Mouse (Mus musculus): ENCODE results near the gene Edrf1. TPM values are rescaled to one million over a fixed set of nuclear protein-coding genes. Genes with fewer than 3 reads are reported as not detected.

Edrf1 gene
- total and polyA plus RNA-seq, 3 experiments = 6.2 to 61.4 (median 36.3) TPM

GRCm38 (mm10) chr7:133620721-133621120, 16.6 kb upstream of the Edrf1 start:
- ATAC-seq (ENCODE audit: extremely low read depth, insufficient number of reproducible peaks, low FRiP score, poor library complexity, severe bottlenecking) (no peak), DNase-seq (ENCODE audit: low spot score) (no peak)
- H3K4me3 ChIP-seq (ENCODE audit: low read depth, low read length) = no peak overlapping the region
- no peaks in the 10 kb centered on the region for H3K4me1 ChIP-seq (ENCODE audit: insufficient read depth, low read depth, low read length)
- TF ChIP-seq GATA2 (IDR thresholded peaks at IDR 0.05; ENCODE audit: borderline replicate concordance, low read depth, low read length) = no peak
- no peak for TF ChIP-seq GATA1 (IDR thresholded peaks at IDR 0.05; ENCODE audit: borderline replicate concordance, low read length)
- no peaks in the 10 kb centered on the region for H3K36me3 ChIP-seq (replicated peaks)
- no peaks in the 10 kb centered on the region for H3K9me3 ChIP-seq (replicated peaks)
- H3K27me3 ChIP-seq (ENCODE audit: insufficient read depth, low read length) = peaks cover 22% of the 10 kb centered on the region

DNA sequence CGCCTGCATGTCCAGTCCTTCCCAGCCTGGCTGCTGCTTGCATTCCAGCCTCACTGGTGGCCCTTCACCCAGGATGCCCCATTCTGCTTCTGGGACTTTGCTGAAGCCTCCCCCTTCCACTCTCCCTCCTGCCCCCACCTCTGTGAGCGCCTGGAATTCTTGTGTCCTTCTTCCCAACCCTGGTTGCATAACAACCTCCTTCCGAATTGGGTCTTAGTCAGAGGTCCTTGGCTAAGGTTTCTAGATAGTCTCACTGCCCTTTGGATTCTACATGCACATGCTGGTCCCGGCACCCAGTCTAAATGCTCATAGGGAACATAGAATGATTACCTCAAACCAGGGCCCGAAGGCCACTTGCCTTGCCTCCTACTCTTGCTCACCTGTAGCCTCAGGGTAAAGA, 14.1 kb upstream of the Edrf1 start:
- Histone ChIP-seq H3K4me3 (ENCODE audit: low read depth, low read length) (no peak overlapping the region), H3K27me3 (ENCODE audit: insufficient read depth, low read length) (peaks cover 18% of the 10 kb centered on the region), H3K4me1 (ENCODE audit: insufficient read depth, low read depth, low read length) (no peaks in the 10 kb centered on the region), H3K9me3 (replicated peaks) (no peaks in the 10 kb centered on the region), H3K36me3 (replicated peaks) (no peaks in the 10 kb centered on the region)
- DNase-seq (ENCODE audit: low spot score) = no peak
- no peak for ATAC-seq (ENCODE audit: extremely low read depth, insufficient number of reproducible peaks, low FRiP score, poor library complexity, severe bottlenecking)
- TF ChIP-seq GATA1 (IDR thresholded peaks at IDR 0.05; ENCODE audit: borderline replicate concordance, low read length) = no peak
- TF ChIP-seq POLR2AphosphoS5 (IDR thresholded peaks at IDR 0.05; ENCODE audit: insufficient replicate concordance, low read depth, low read length) = no peak
- no peak for TF ChIP-seq CTCF (IDR thresholded peaks at IDR 0.05; ENCODE audit: low read depth, low read length)
- TF ChIP-seq GATA2 (IDR thresholded peaks at IDR 0.05; ENCODE audit: borderline replicate concordance, low read depth, low read length) = no peak
- TF ChIP-seq TAL1 (conservative IDR thresholded peaks at IDR 0.05; ENCODE audit: low read depth, low read length) = no peak

- Histone ChIP-seq H3K4me3 (ENCODE audit: low read depth, low read length) (no peak overlapping the region), H3K36me3 (replicated peaks) (no peaks in the 10 kb centered on the region), H3K27me3 (ENCODE audit: insufficient read depth, low read length) (peaks cover 13% of the 10 kb centered on the region), H3K4me1 (ENCODE audit: insufficient read depth, low read depth, low read length) (no peaks in the 10 kb centered on the region), H3K9me3 (replicated peaks) (no peaks in the 10 kb centered on the region)
- DNase-seq (ENCODE audit: low spot score) (no peak), ATAC-seq (ENCODE audit: extremely low read depth, insufficient number of reproducible peaks, low FRiP score, poor library complexity, severe bottlenecking) (no peak)
- TF ChIP-seq GATA1 (IDR thresholded peaks at IDR 0.05; ENCODE audit: borderline replicate concordance, low read length) (no peak), CTCF (IDR thresholded peaks at IDR 0.05; ENCODE audit: low read depth, low read length) (no peak), TAL1 (conservative IDR thresholded peaks at IDR 0.05; ENCODE audit: low read depth, low read length) (no peak), POLR2AphosphoS5 (IDR thresholded peaks at IDR 0.05; ENCODE audit: insufficient replicate concordance, low read depth, low read length) (no peak)
Measured at GRCm38 (mm10) chr7:133627184-133627936, 10.0 kb upstream of the Edrf1 start.

GRCm38 (mm10) chr7:133630821-133631220, 6.5 kb upstream of the Edrf1 start:
- Histone ChIP-seq H3K36me3 (replicated peaks) (no peaks in the 10 kb centered on the region), H3K4me3 (ENCODE audit: low read depth, low read length) (no peak overlapping the region), H3K9me3 (replicated peaks) (no peaks in the 10 kb centered on the region), H3K4me1 (ENCODE audit: insufficient read depth, low read depth, low read length) (no peaks in the 10 kb centered on the region), H3K27me3 (ENCODE audit: insufficient read depth, low read length) (peaks cover 5% of the 10 kb centered on the region)
- DNase-seq (ENCODE audit: low spot score) (no peak), ATAC-seq (ENCODE audit: extremely low read depth, insufficient number of reproducible peaks, low FRiP score, poor library complexity, severe bottlenecking) (no peak)
- TF ChIP-seq POLR2AphosphoS5 (IDR thresholded peaks at IDR 0.05; ENCODE audit: insufficient replicate concordance, low read depth, low read length) (no peak), GATA1 (IDR thresholded peaks at IDR 0.05; ENCODE audit: borderline replicate concordance, low read length) (no peak), CTCF (IDR thresholded peaks at IDR 0.05; ENCODE audit: low read depth, low read length) (no peak), TAL1 (conservative IDR thresholded peaks at IDR 0.05; ENCODE audit: low read depth, low read length) (no peak), GATA2 (IDR thresholded peaks at IDR 0.05; ENCODE audit: borderline replicate concordance, low read depth, low read length) (no peak)

GRCm38 (mm10) chr7:133632476-133632875, 4.9 kb upstream of the Edrf1 start:
- Histone ChIP-seq H3K4me3 (ENCODE audit: low read depth, low read length) (no peak overlapping the region), H3K9me3 (replicated peaks) (no peaks in the 10 kb centered on the region), H3K27me3 (ENCODE audit: insufficient read depth, low read length) (peaks cover 5% of the 10 kb centered on the region), H3K4me1 (ENCODE audit: insufficient read depth, low read depth, low read length) (peaks cover 3% of the 10 kb centered on the region), H3K36me3 (replicated peaks) (no peaks in the 10 kb centered on the region)
- ATAC-seq (ENCODE audit: extremely low read depth, insufficient number of reproducible peaks, low FRiP score, poor library complexity, severe bottlenecking) = no peak
- peak; percentile 29 for DNase-seq (ENCODE audit: low spot score)
- TF ChIP-seq TAL1 (conservative IDR thresholded peaks at IDR 0.05; ENCODE audit: low read depth, low read length) (no peak), CTCF (IDR thresholded peaks at IDR 0.05; ENCODE audit: low read depth, low read length) (peak; percentile 55), GATA1 (IDR thresholded peaks at IDR 0.05; ENCODE audit: borderline replicate concordance, low read length) (no peak), POLR2AphosphoS5 (IDR thresholded peaks at IDR 0.05; ENCODE audit: insufficient replicate concordance, low read depth, low read length) (no peak)

DNA sequence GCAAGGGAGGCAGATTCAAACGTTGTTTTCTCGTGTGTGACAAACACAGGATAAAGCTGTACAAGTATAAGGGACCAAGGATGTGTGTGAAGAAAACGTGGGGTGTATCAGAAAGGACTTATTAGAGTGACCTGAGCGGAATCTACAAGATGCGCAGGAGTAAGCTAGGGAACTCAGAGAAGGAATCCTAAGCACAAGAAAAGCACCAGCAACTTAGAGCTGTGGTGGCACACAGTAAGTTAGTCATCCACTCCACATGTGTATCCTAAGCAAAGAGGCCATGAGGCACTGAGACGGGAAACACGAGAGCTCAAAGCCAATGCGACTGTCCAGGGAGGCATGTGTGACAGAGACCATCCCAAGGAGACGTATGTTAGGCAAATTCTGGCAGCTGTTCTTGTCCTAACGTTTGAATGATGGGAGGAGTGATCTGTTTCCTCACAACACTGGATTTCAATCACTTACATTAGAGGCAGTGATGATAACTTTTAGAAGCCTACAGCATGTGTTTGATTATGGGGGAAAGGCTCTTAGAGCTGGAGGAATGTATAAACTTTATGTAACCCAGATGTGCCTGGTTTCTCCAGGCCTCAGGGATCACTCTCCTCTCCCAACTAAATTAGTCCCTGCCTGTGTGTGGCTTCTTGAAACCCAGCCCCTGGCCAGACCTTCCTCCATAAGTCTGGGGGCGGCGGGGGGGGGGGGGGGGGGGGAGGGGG, 2.3 kb upstream of the Edrf1 start:
- H3K9me3 ChIP-seq (replicated peaks) = no peaks in the 10 kb centered on the region
- no peak for TF ChIP-seq TAL1 (conservative IDR thresholded peaks at IDR 0.05; ENCODE audit: low read depth, low read length)
- no peak for TF ChIP-seq GATA1 (IDR thresholded peaks at IDR 0.05; ENCODE audit: borderline replicate concordance, low read length)
- no peak for TF ChIP-seq GATA2 (IDR thresholded peaks at IDR 0.05; ENCODE audit: borderline replicate concordance, low read depth, low read length)
- no peak for TF ChIP-seq CTCF (IDR thresholded peaks at IDR 0.05; ENCODE audit: low read depth, low read length)
- H3K4me1 ChIP-seq (ENCODE audit: insufficient read depth, low read depth, low read length) = peaks cover 15% of the 10 kb centered on the region
- DNase-seq (ENCODE audit: low spot score) = no peak
- H3K4me3 ChIP-seq (ENCODE audit: low read depth, low read length) = no peak overlapping the region
- no peak for ATAC-seq (ENCODE audit: extremely low read depth, insufficient number of reproducible peaks, low FRiP score, poor library complexity, severe bottlenecking)
- peaks cover 5% of the 10 kb centered on the region; the same call in 1 of the 2 replicates for H3K27me3 ChIP-seq (ENCODE audit: insufficient read depth, low read length)
- H3K36me3 ChIP-seq (replicated peaks) = peaks cover 10% of the 10 kb centered on the region
